Mouse (Mus musculus) lung, embryonic 16.5 days (tissue): ENCODE measurements around the gene Chd1l. TPM values are rescaled to one million over a fixed set of nuclear protein-coding genes. Genes with fewer than 3 reads are reported as not detected.
A peak's percentile ranks its signal among the peaks of the same experiment; 100 is the strongest.

Source experiments
- ATAC-seq: fragments of 200-750 bp; cut with Nextera tagmentation; 2 replicates; pipeline ENCODE4 v1.8.0; 2017; ENCODE audit warnings: low read depth, mild to moderate bottlenecking, moderate library complexity
- H3K27ac ChIP-seq: fragments of 300-500 bp; sonication (generic); 2 replicates; pipeline ENCODE4 v1.5.1; 2014; ENCODE audit warnings: mild to moderate bottlenecking, control low read depth, low read length
- H3K27me3 ChIP-seq: fragments of 300-500 bp; sonication (generic); 2 replicates; pipeline ENCODE4 v1.6.1; 2014; ENCODE audit warnings: low read depth, low read length, mixed read lengths; ENCODE audit not compliant: control insufficient read depth, insufficient read depth
- H3K36me3 ChIP-seq: fragments of 300-500 bp; sonication (generic); 2 replicates; pipeline ENCODE4 v1.6.1; 2014; ENCODE audit warnings: low read length; ENCODE audit not compliant: control insufficient read depth, insufficient read depth
- H3K4me1 ChIP-seq: fragments of 300-500 bp; sonication (generic); replicated peaks from 2 replicates; pipeline ENCODE4 v1.6.1; 2014; ENCODE audit warnings: low read length, mixed read lengths; ENCODE audit not compliant: control insufficient read depth, insufficient read depth
- H3K4me2 ChIP-seq: fragments of 300-500 bp; sonication (generic); 2 replicates; pipeline ENCODE4 v1.6.1; 2014; ENCODE audit warnings: low read depth, low read length, control low read depth
- H3K4me3 ChIP-seq: fragments of 300-500 bp; sonication (generic); 2 replicates; pipeline ENCODE4 v1.5.1; 2014; ENCODE audit warnings: mild to moderate bottlenecking, low read length, control low read depth
- H3K9ac ChIP-seq: fragments of 300-500 bp; sonication (generic); 2 replicates; pipeline ENCODE4 v1.6.1; 2014; ENCODE audit warnings: low read length, control low read depth
- H3K9me3 ChIP-seq: fragments of 300-500 bp; sonication (generic); 2 replicates; pipeline ENCODE4 v1.6.1; 2016; ENCODE audit warnings: low read length; ENCODE audit not compliant: control insufficient read depth
- WGBS: fragments of 180-500 bp; shearing (Covaris S2); extraction: QIAGEN DNeasy Blood & Tissue Kit; methylation state at CpG from one replicate; pipeline ENCODE4 v1.1.7; 2014; 5-methylcytosine and 5-hydroxymethylcytosine counted together
- polyA plus RNA-seq: library from polyadenylated mRNA; unstranded; fragments of >200 nt; fragmentation: Nextera tagmentation; extraction: Ambion mirVana; gene quantifications from 2 replicates; pipeline ENCODE4 v1.2.1, GENCODE M21; 2015

Gene Chd1l
- polyA plus RNA-seq, 1 experiment from 2014 or later, result 16.5 TPM

DNA sequence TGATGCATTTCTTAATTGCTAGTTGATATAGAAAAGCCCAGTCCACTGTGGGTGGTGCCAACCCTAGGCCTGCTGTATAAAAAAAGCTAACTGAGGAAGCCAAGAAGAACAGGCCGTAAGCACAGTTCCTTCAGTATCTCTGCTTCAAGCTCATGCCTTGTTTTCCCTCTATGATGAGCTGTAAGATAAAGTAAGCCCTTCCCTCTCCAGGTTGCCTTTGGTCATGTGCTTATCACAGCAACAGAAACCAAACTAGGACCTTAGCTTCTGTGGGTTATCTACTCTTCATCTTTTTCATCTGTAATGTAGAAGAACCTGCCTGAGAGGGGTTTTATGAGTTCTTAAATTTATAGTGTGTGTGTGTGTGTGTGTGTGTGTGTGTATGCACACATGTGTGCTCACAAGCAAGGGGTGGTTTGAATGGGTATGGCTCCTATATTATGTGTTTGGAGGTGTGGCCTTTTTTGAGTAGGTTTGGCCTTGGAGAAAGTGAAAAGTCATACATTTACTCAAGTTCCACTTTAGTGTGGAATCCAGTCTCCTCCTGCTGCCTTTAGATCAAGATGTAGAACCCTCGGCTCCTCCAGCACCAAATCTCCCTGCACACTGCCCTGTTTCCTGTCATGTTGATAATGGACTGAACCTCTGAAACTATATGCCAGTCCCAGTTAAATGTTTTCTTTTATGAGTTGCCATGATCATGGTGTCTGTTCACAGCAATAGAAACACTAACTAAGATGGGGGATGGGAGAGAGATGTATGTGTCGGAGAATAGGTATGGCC, 9.8 kb downstream of the Chd1l start:
- Histone ChIP-seq H3K27me3 (no peaks in the 10 kb centered on the region), H3K4me3 (no peak overlapping the region), H3K36me3 (peaks cover 10% of the 10 kb centered on the region), H3K9ac (no peak overlapping the region), H3K27ac (no peak overlapping the region), H3K4me2 (no peak overlapping the region), H3K9me3 (no peaks in the 10 kb centered on the region), H3K4me1 (peaks cover 3% of the 10 kb centered on the region; the same call in 1 of the 2 replicates)
- ATAC-seq, result no peak
- 88% methylated on average over 3 of the region's 3 CpGs for WGBS

DNA sequence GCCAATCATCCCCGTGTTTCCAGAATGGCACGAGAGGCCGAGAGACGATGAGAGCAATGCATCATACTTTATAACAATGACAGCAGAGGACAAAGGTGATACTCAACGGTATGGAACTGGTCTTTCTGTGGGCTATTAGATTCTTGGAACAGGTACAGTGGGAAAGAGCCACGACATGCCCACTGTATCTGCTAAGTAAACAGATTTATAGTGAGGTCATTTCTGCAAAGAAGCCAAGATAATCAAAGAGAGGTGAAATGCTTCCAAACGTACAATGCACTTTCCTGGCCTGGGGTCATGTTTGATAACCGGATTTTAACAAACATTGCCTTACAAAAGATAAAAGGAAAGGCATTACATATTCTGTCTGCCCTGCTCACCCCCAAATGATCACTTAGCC, 13.2 kb downstream of the Chd1l start:
- H3K4me3 ChIP-seq, result no peak overlapping the region
- no peaks in the 10 kb centered on the region for H3K27me3 ChIP-seq
- no peak overlapping the region for H3K4me2 ChIP-seq
- H3K36me3 ChIP-seq, result peaks cover 10% of the 10 kb centered on the region
- WGBS, result 43% methylated on average over 8 of the region's 8 CpGs
- H3K9ac ChIP-seq, result no peak overlapping the region
- no peaks in the 10 kb centered on the region for H3K9me3 ChIP-seq
- no peak for ATAC-seq
- no peak overlapping the region for H3K27ac ChIP-seq
- peaks cover 3% of the 10 kb centered on the region; the same call in 1 of the 2 replicates for H3K4me1 ChIP-seq

DNA sequence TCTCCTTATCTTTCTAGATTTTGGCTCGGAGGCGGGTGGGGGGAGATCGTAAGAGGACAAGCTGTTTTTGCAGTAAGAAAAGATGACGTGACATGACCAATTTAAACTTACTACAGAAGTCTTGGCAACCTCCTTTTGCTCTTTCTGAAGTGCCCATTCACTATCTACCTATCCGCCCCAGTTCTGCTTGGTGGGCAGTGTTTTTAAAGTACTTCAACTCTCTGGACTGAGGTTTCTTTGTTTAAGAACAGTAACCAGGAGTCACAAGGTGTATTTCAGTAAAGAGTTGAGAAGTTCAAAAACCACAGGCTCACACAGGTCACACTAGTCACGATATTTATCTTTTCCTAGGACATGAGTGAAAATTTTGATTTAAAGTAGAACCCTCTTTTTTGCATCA, 14.9 kb downstream of the Chd1l start:
- H3K36me3 ChIP-seq, result peaks cover 3% of the 10 kb centered on the region
- WGBS, result 49% methylated on average over 6 of the region's 6 CpGs
- H3K4me3 ChIP-seq, result no peak overlapping the region
- no peaks in the 10 kb centered on the region for H3K27me3 ChIP-seq
- H3K9me3 ChIP-seq, result no peaks in the 10 kb centered on the region
- H3K4me1 ChIP-seq, result peaks cover 3% of the 10 kb centered on the region; the same call in 1 of the 2 replicates
- ATAC-seq, result peak; percentile 79
- H3K27ac ChIP-seq, result peak overlapping the region; percentile 50; the same call in 1 of the 2 replicates
- no peak overlapping the region for H3K9ac ChIP-seq
- H3K4me2 ChIP-seq, result no peak overlapping the region

DNA sequence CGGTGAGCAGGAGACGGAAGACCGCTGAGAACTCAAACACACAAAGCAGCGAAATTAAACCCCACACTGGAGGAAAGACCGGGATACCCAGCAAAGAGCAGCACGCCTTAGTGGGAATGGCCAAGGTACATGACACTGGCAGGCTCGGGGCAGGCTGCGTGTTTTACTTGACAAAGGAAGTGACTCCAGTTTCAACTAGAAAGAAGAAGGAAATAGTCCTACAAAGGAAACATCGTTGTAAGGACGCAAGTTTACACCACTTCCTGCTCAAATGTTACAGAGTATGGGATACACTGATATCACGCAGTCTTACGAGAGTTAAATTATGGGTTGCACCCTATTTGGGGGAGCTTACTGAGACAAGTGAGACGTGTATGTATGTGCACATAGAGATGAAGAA, 15.9 kb downstream of the Chd1l start:
- Histone ChIP-seq H3K27ac (no peak overlapping the region), H3K27me3 (no peaks in the 10 kb centered on the region), H3K4me3 (no peak overlapping the region), H3K4me1 (peaks cover 3% of the 10 kb centered on the region; the same call in 1 of the 2 replicates), H3K9me3 (no peaks in the 10 kb centered on the region), H3K4me2 (no peak overlapping the region), H3K9ac (no peak overlapping the region), H3K36me3 (no peaks in the 10 kb centered on the region; the same call in 1 of the 2 replicates)
- WGBS, result 66% methylated on average over 13 of the region's 13 CpGs
- no peak for ATAC-seq

DNA sequence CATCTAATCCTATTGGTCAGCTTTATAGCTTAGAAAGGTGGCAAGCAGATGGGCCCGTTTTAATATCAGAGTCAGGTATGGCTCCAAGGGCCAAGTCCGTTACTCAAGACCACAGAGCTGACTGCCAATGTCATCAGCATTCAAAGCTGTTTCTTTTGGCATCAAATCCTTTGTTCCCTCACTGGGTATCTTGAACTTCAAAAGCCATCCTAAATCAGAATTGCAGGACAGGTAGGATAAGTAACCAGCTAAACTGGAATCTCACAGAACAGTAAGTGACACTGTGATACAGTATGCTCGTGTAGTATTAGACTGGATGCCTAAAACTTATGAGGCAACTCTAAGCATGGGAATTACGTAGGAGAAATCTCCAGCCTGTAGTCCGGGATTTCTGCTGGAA, 16.9 kb downstream of the Chd1l start:
- Histone ChIP-seq H3K27ac (no peak overlapping the region), H3K27me3 (no peaks in the 10 kb centered on the region), H3K4me1 (peaks cover 3% of the 10 kb centered on the region; the same call in 1 of the 2 replicates), H3K9me3 (no peaks in the 10 kb centered on the region), H3K36me3 (no peaks in the 10 kb centered on the region; the same call in 1 of the 2 replicates), H3K9ac (no peak overlapping the region), H3K4me3 (no peak overlapping the region), H3K4me2 (no peak overlapping the region)
- no peak for ATAC-seq
- 91% methylated on average over 5 of the region's 5 CpGs for WGBS

DNA sequence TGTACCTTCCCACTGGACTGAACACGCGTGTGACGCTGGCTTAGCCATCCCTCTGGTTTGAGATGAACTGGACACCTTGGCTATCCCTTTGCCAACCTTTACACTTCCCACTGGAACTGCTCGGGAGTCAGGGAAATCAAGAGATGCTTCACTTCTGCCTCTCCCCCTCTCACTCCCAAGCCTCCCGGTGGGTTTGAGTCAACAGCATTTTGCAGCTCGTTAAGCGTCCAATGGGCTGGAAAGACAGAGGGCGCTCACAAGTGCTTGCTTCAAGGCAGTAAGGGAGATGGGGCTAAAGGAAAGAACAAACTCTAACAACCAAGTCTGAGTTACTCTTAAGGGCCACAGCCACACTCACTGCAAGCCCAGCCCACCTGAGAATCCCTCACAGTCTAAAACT, 19.3 kb downstream of the Chd1l start:
- 62% methylated on average over 8 of the region's 8 CpGs for WGBS
- Histone ChIP-seq H3K27me3 (no peaks in the 10 kb centered on the region), H3K9ac (no peak overlapping the region), H3K4me3 (no peak overlapping the region), H3K4me1 (no peaks in the 10 kb centered on the region), H3K27ac (no peak overlapping the region), H3K36me3 (no peaks in the 10 kb centered on the region; the same call in 1 of the 2 replicates), H3K9me3 (no peaks in the 10 kb centered on the region), H3K4me2 (no peak overlapping the region)
- ATAC-seq, result no peak

DNA sequence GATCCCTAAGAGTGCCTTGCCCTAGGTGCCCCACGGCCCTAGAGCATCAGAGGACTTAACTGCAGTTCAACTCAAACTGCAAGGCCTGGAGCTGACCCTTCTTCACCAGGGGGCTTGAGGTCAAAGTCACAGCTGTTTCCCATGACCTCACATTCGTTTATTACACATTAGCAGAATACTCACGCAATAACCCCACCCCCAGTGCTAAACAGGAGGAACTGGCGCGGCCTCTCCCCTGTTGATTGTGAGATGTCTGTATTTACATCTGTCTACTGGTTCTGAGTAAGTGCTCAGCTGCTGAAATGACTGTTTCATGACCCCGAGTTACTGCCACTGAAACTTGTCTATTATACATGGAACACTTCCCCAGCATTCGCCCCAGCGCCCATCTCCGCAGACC, 22.3 kb downstream of the Chd1l start:
- H3K9me3 ChIP-seq, result no peaks in the 10 kb centered on the region
- 56% methylated on average over 9 of the region's 9 CpGs for WGBS
- no peak overlapping the region for H3K4me3 ChIP-seq
- H3K4me2 ChIP-seq, result no peak overlapping the region
- no peaks in the 10 kb centered on the region for H3K27me3 ChIP-seq
- no peaks in the 10 kb centered on the region; the same call in 1 of the 2 replicates for H3K36me3 ChIP-seq
- 0 out of 2 replicates have a peak, but pooled peaks have one; percentile 17 for ATAC-seq
- H3K9ac ChIP-seq, result no peak overlapping the region
- H3K4me1 ChIP-seq, result no peaks in the 10 kb centered on the region
- no peak overlapping the region for H3K27ac ChIP-seq

DNA sequence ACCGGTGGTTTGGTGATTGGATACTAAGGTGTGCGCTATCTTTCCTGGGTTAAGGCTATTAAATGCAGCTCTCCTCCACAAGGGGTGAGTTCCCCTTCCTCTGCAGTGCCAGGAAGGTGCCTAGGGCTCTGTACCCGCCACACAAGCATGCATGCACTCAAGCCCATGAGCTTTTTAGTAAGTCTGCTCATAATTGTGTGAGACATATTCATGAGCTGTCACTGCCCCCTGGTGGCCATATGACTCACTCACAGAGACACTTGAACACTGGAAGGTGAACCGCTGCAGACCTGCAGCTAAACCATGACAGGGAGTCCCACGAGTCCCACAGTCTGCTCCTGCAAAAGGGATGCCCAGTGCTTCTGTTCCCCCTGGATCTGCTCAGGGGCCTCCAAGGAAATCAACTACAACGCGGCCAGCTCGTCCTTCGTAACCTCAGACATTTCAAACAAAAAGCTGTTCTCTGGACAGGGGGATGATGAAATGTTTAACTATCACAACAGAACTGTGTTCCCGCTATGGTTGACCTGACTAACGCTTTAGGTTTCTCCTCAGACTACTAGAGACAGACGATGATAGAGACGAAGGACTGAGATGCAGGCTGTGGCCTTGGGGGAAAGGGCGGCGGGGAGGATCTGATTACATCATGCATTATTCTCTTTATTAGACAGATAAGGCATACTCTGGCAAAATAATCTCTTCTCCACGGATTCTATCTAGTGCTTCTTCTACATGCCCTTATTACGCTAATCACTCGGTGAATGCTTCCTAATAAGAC, 24.4 kb downstream of the Chd1l start:
- Histone ChIP-seq H3K4me1 (no peaks in the 10 kb centered on the region), H3K36me3 (no peaks in the 10 kb centered on the region; the same call in 1 of the 2 replicates), H3K4me3 (no peak overlapping the region), H3K9ac (no peak overlapping the region), H3K27me3 (no peaks in the 10 kb centered on the region), H3K27ac (no peak overlapping the region), H3K4me2 (no peak overlapping the region), H3K9me3 (no peaks in the 10 kb centered on the region)
- 49% methylated on average over 18 of the region's 18 CpGs for WGBS
- ATAC-seq, result peak; percentile 72

DNA sequence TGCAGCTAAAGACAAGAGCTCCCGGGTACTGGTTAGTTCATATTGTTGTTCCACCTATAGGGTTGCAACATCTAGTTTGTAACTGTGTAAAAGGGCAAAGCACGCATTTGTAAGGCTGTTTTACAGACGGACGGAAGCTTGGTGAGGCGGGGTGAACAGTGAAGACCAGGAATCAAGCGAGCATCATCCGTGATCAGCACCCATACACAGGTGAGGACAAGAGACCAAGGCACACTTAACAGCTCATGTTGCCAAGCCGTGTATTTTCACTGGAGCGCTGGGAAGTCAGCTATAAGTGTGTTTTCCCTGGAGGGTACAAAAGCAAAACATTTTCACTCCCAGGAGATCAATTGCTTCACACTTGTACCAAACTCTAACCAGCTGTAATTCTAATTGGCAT, 36.2 kb downstream of the Chd1l start:
- Histone ChIP-seq H3K4me1 (no peaks in the 10 kb centered on the region), H3K27me3 (no peaks in the 10 kb centered on the region), H3K4me3 (no peak overlapping the region), H3K9ac (no peak overlapping the region), H3K4me2 (no peak overlapping the region), H3K9me3 (no peaks in the 10 kb centered on the region), H3K27ac (no peak overlapping the region), H3K36me3 (0 out of 2 replicates have a peak, but pooled peaks cover 2% of the 10 kb centered on the region)
- WGBS, result 88% methylated on average over 9 of the region's 9 CpGs
- ATAC-seq, result no peak
